17 mouse cellular contexts compared by ENCODE assay signal in the genomic region with DNA sequence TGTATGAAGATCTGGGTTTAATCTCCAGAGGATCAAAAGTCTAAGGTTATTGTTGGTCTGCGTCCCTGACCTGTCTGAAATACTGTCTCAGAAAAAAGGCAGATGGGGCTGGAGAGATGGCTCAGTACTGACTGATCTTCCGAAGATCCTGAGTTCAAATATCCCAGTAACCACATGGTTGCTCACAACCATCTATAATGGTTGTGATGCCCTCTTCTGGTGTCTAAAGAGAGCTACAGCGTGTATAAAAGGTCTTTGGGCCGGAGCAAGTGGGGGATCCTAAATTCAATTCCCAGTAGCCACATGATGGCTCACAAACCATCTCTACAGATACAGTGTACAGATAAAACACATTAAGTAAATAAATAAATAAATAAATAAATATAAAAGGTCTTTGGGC. TPM values are rescaled to one million over a fixed set of nuclear protein-coding genes. Genes with fewer than 3 reads are reported as not detected.
DNase-seq lines count a peak whose midpoint lies in the region; ATAC-seq and TF ChIP-seq lines count a peak whose summit lies in the region.
"Had no signal": no experiment of that assay in that cellular context is flagged by ENCODE, and none has a peak within 500 bp of the region (broad histone marks: within the 10 kb centered on the region; RNA-seq: fewer than 3 reads in every experiment).

No protein-coding gene starts in this region.

- H3K9me3 ChIP-seq in heart, embryonic 10.5 days, result no peaks in the 10 kb centered on the region
- H3K9me3 ChIP-seq in lung, postnatal 0 days (ENCODE audit: low read length), result no peaks in the 10 kb centered on the region
- no peaks in the 10 kb centered on the region for H3K9me3 ChIP-seq in stomach, postnatal 0 days (ENCODE audit: control insufficient read depth, low read length)
- H3K9me3 ChIP-seq: embryonic facial prominence, embryonic 12.5 days; heart, embryonic 15.5 days; hindbrain, embryonic 15.5 days; limb, embryonic 15.5 days had no signal

- TF ChIP-seq CTCF in heart, adult 2 months (IDR thresholded peaks at IDR 0.05), result peak; percentile 57
- peak; percentile 64 for TF ChIP-seq CTCF in lung, postnatal 0 days (IDR thresholded peaks at IDR 0.05)
- peak; percentile 67 for TF ChIP-seq CTCF in stomach, postnatal 0 days (IDR thresholded peaks at IDR 0.05; ENCODE audit: low read depth)

- H3K4me2 ChIP-seq in lung, postnatal 0 days (replicated peaks; ENCODE audit: low read depth, low read length), result no peak overlapping the region
- no peak overlapping the region for H3K4me2 ChIP-seq in stomach, postnatal 0 days (replicated peaks; ENCODE audit: low read depth)
- H3K4me2 ChIP-seq: embryonic facial prominence, embryonic 12.5 days; heart, embryonic 15.5 days; hindbrain, embryonic 15.5 days; limb, embryonic 15.5 days had no signal

- 60% methylated on average over 4 of the region's 4 CpGs for WGBS in heart, adult 2 months
- 83% methylated on average over 4 of the region's 4 CpGs for WGBS in heart, embryonic 10.5 days
- WGBS in lung, postnatal 0 days, result 72% methylated on average over 4 of the region's 4 CpGs
- WGBS in stomach, postnatal 0 days, result 76% methylated on average over 4 of the region's 4 CpGs

- no peaks in the 10 kb centered on the region for H3K79me2 ChIP-seq in heart, adult 2 months (replicated peaks; ENCODE audit: control insufficient read depth, insufficient read depth, low read length)

- no peak for TF ChIP-seq POLR2A in heart, adult 2 months (IDR thresholded peaks at IDR 0.05; ENCODE audit: insufficient read depth, low read depth, low read length)

- no peak for TF ChIP-seq EP300 in heart, adult 2 months (IDR thresholded peaks at IDR 0.05; ENCODE audit: insufficient read depth, low read depth, low read length)
- no peak for TF ChIP-seq EP300 in lung, postnatal 0 days (IDR thresholded peaks at IDR 0.05)
- TF ChIP-seq EP300 in stomach, postnatal 0 days (optimal IDR thresholded peaks at IDR 0.05), result no peak

- no peak overlapping the region for H3K27ac ChIP-seq in heart, adult 2 months
- H3K27ac ChIP-seq in heart, embryonic 10.5 days, result no peak overlapping the region
- H3K27ac ChIP-seq in lung, postnatal 0 days (ENCODE audit: low read length), result no peak overlapping the region
- H3K27ac ChIP-seq in stomach, postnatal 0 days (replicated peaks), result no peak overlapping the region
- H3K27ac ChIP-seq: embryonic facial prominence, embryonic 12.5 days; heart, embryonic 15.5 days; hindbrain, embryonic 15.5 days; limb, embryonic 15.5 days had no signal

- no peak for DNase-seq in heart, adult 2 months
- DNase-seq in heart, embryonic 10.5 days (ENCODE audit: low spot score), result no peak
- DNase-seq in lung, postnatal 0 days (ENCODE audit: low spot score), result peak; percentile 53
- no peak for DNase-seq in lung, postnatal 36 days
- DNase-seq in ZHBTc4 (ENCODE audit: low read depth, low spot score), result peak; percentile 64
- DNase-seq in stomach, postnatal 0 days (ENCODE audit: low spot score), result no peak
- DNase-seq in c-Kit-positive CD71-positive TER-119-positive erythroid progenitor cells, embryonic 14.5 days (ENCODE audit: low spot score), result no peak
- DNase-seq: cerebellum, adult 11-12 months; kidney, adult 9 months; right cerebral cortex, postnatal 14 days; thymus, postnatal 4 days had no signal

- peaks cover 26% of the 10 kb centered on the region for H3K36me3 ChIP-seq in heart, adult 2 months (ENCODE audit: control insufficient read depth, insufficient read depth, low read length)
- H3K36me3 ChIP-seq in heart, embryonic 10.5 days, result peaks cover 97% of the 10 kb centered on the region
- peaks cover 46% of the 10 kb centered on the region for H3K36me3 ChIP-seq in lung, postnatal 0 days (ENCODE audit: insufficient read depth, low read length)
- peaks cover 39% of the 10 kb centered on the region for H3K36me3 ChIP-seq in stomach, postnatal 0 days (ENCODE audit: control insufficient read depth, insufficient read depth, low read length)

- intact Hi-C loops in heart, adult 2 months (cut with DNase I), result no loop called here

- no peak overlapping the region for H3K9ac ChIP-seq in heart, adult 2 months (ENCODE audit: low read depth, low read length)
- H3K9ac ChIP-seq in lung, postnatal 0 days (replicated peaks; ENCODE audit: low read depth), result no peak overlapping the region
- no peak overlapping the region for H3K9ac ChIP-seq in stomach, postnatal 0 days (ENCODE audit: low read length)
- H3K9ac ChIP-seq: embryonic facial prominence, embryonic 12.5 days; heart, embryonic 15.5 days; hindbrain, embryonic 15.5 days; limb, embryonic 15.5 days had no signal

- no peaks in the 10 kb centered on the region for H3K27me3 ChIP-seq in heart, adult 2 months (ENCODE audit: control insufficient read depth, insufficient read depth, low read length)
- no peaks in the 10 kb centered on the region for H3K27me3 ChIP-seq in heart, embryonic 10.5 days (ENCODE audit: insufficient read depth, poor library complexity, severe bottlenecking)
- H3K27me3 ChIP-seq in lung, postnatal 0 days (replicated peaks; ENCODE audit: insufficient read depth, low read length), result no peaks in the 10 kb centered on the region
- H3K27me3 ChIP-seq in stomach, postnatal 0 days (ENCODE audit: control insufficient read depth, insufficient read depth, low read length), result no peaks in the 10 kb centered on the region
- H3K27me3 ChIP-seq: embryonic facial prominence, embryonic 12.5 days; heart, embryonic 15.5 days; hindbrain, embryonic 15.5 days; limb, embryonic 15.5 days had no signal

- H3K4me1 ChIP-seq in heart, adult 2 months (ENCODE audit: control insufficient read depth, insufficient read depth, low read length), result peaks cover 9% of the 10 kb centered on the region
- peaks cover 40% of the 10 kb centered on the region for H3K4me1 ChIP-seq in heart, embryonic 10.5 days
- H3K4me1 ChIP-seq in lung, postnatal 0 days (ENCODE audit: insufficient read depth, low read depth, low read length), result no peaks in the 10 kb centered on the region
- no peaks in the 10 kb centered on the region for H3K4me1 ChIP-seq in stomach, postnatal 0 days (replicated peaks; ENCODE audit: control insufficient read depth, insufficient read depth)
- H3K4me1 ChIP-seq: embryonic facial prominence, embryonic 12.5 days; limb, embryonic 15.5 days had no signal

- ATAC-seq in lung, postnatal 0 days, result no peak
- no peak for ATAC-seq in stomach, postnatal 0 days (ENCODE audit: low FRiP score, low TSS enrichment)

- no peak overlapping the region for H3K4me3 ChIP-seq in heart, adult 2 months
- no peak overlapping the region for H3K4me3 ChIP-seq in heart, embryonic 10.5 days
- no peak overlapping the region for H3K4me3 ChIP-seq in lung, postnatal 0 days (ENCODE audit: low read depth, low read length)
- H3K4me3 ChIP-seq in stomach, postnatal 0 days (ENCODE audit: low read depth, low read length), result no peak overlapping the region
- H3K4me3 ChIP-seq: embryonic facial prominence, embryonic 12.5 days; heart, embryonic 15.5 days; hindbrain, embryonic 15.5 days; limb, embryonic 15.5 days; myocyte had no signal

RNA-seq across cellular contexts. Expression of gene Gramd2, which starts 10.8 kb away (rescaled TPM):
- total RNA-seq in heart, adult 2 months (2021), result not detected
- 0.26 and 1.3 TPM in 2 replicates for polyA plus RNA-seq in heart, adult 2 months (2012; rRNA removed)
- polyA plus RNA-seq in heart, embryonic 10.5 days (2016; fragmentation: Nextera tagmentation; extraction: Ambion mirVana), result 0.10 and 0.18 TPM in 2 replicates
- 68.0 and 95.2 TPM in 2 replicates for polyA plus RNA-seq in lung, postnatal 0 days (2015; fragmentation: Nextera tagmentation; extraction: Ambion mirVana)
- 5.9 and 6.7 TPM in 2 replicates for polyA plus RNA-seq in stomach, postnatal 0 days (2015; fragmentation: Nextera tagmentation; extraction: Ambion mirVana)
- total RNA-seq: common myeloid progenitor, adult 5-6 weeks had no signal

RNA-seq across cellular contexts. Expression of gene Pkm, which starts 13.0 kb away (rescaled TPM):
- total RNA-seq in heart, adult 2 months (2021), result 1,000 to 10,000 TPM; 1,073 to 1,081 TPM
- 1,773 and 1,838 TPM in 2 replicates for polyA plus RNA-seq in heart, adult 2 months (2012; rRNA removed)
- polyA plus RNA-seq in heart, embryonic 10.5 days (2016; fragmentation: Nextera tagmentation; extraction: Ambion mirVana), result 2,435 and 2,436 TPM in 2 replicates
- polyA plus RNA-seq in lung, postnatal 0 days (2015; fragmentation: Nextera tagmentation; extraction: Ambion mirVana), result 318 and 331 TPM in 2 replicates
- polyA plus RNA-seq in stomach, postnatal 0 days (2015; fragmentation: Nextera tagmentation; extraction: Ambion mirVana), result 472 and 500 TPM in 2 replicates

RNA-seq across cellular contexts. Expression of gene Parp6, which starts 52.1 kb away (rescaled TPM):
- total RNA-seq in heart, adult 2 months (2021), result 10 to 100 TPM; 16.4 to 16.5 TPM
- 24.2 and 40.3 TPM in 2 replicates for polyA plus RNA-seq in heart, adult 2 months (2012; rRNA removed)
- polyA plus RNA-seq in heart, embryonic 10.5 days (2016; fragmentation: Nextera tagmentation; extraction: Ambion mirVana), result 19.3 and 23.9 TPM in 2 replicates
- 18.3 and 22.1 TPM in 2 replicates for polyA plus RNA-seq in lung, postnatal 0 days (2015; fragmentation: Nextera tagmentation; extraction: Ambion mirVana)
- polyA plus RNA-seq in stomach, postnatal 0 days (2015; fragmentation: Nextera tagmentation; extraction: Ambion mirVana), result 13.3 and 14.9 TPM in 2 replicates

Comparison
In these comparisons a context has a peak if more than half of its experiments do, and no peak if none do; other contexts are left out.
1. DNase-seq: peak in lung, postnatal 0 days (single experiment) and ZHBTc4 (single experiment); none in heart, adult 2 months (0 of 2), heart, embryonic 10.5 days (single experiment), lung, postnatal 36 days (single experiment), stomach, postnatal 0 days (single experiment) and c-Kit-positive CD71-positive TER-119-positive erythroid progenitor cells, embryonic 14.5 days (single experiment).
2. Peak in every context shown above with its lines, with median percentiles within 50 percentile points of each other: CTCF ChIP-seq.